Mouse (Mus musculus) heart, postnatal 0 days (tissue): ENCODE results near the gene Pmel. TPM values are rescaled to one million over a fixed set of nuclear protein-coding genes. Genes with fewer than 3 reads are reported as not detected.

Experiments used
- ATAC-seq: fragments of 200-750 bp; cut with Nextera tagmentation; 2 replicates; pipeline ENCODE4 v1.8.0; 2017; ENCODE audit warnings: low read depth, moderate number of reproducible peaks, moderate library complexity; ENCODE audit not compliant: insufficient read depth
- DNase-seq: peaks from one replicate; pipeline ENCODE4 v3.0.0-alpha.2; 2016; ENCODE audit warnings: low spot score
- H3K27ac ChIP-seq: fragments of 300-500 bp; sonication (generic); 2 replicates; pipeline ENCODE4 v1.5.1; 2014; ENCODE audit warnings: low read depth, mild to moderate bottlenecking
- H3K27me3 ChIP-seq: fragments of 300-500 bp; sonication (generic); 2 replicates; pipeline ENCODE4 v1.6.1; 2014; ENCODE audit warnings: low read length, mixed read lengths; ENCODE audit not compliant: control insufficient read depth, insufficient read depth
- H3K36me3 ChIP-seq: fragments of 300-500 bp; sonication (generic); replicated peaks from 2 replicates; pipeline ENCODE4 v1.6.1; 2014; ENCODE audit warnings: low read length, mixed read lengths; ENCODE audit not compliant: control insufficient read depth, insufficient read depth
- H3K4me1 ChIP-seq: fragments of 300-500 bp; sonication (generic); 2 replicates; pipeline ENCODE4 v1.6.1; 2014; ENCODE audit warnings: antibody characterized with exemption; ENCODE audit not compliant: control insufficient read depth, insufficient read depth
- H3K4me2 ChIP-seq: fragments of 300-500 bp; sonication (generic); 2 replicates; pipeline ENCODE4 v1.6.1; 2014; ENCODE audit warnings: low read depth, mild to moderate bottlenecking, low read length, moderate library complexity
- H3K4me3 ChIP-seq: fragments of 300-500 bp; sonication (generic); 2 replicates; pipeline ENCODE4 v1.5.1; 2014; ENCODE audit warnings: low read depth, low read length
- H3K9ac ChIP-seq: fragments of 300-500 bp; sonication (generic); replicated peaks from 2 replicates; pipeline ENCODE4 v1.6.1; 2014; ENCODE audit warnings: low read depth, low read length, mixed read lengths
- H3K9me3 ChIP-seq: fragments of 300-500 bp; sonication (generic); replicated peaks from 2 replicates; pipeline ENCODE4 v1.6.1; 2016; ENCODE audit warnings: low read length; ENCODE audit not compliant: control insufficient read depth
- CTCF ChIP-seq: IDR thresholded peaks from 2 replicates; pipeline ENCODE4 v1.5.1; 2016; ENCODE audit warnings: antibody characterized with exemption, control low read depth, low read depth
- EP300 ChIP-seq: IDR thresholded peaks from 2 replicates; pipeline ENCODE4 v1.6.1; 2016; ENCODE audit warnings: antibody characterized with exemption, low read depth
- WGBS: fragments of 180-500 bp; shearing (Covaris S2); extraction: QIAGEN DNeasy Blood & Tissue Kit; methylation state at CpG from one replicate; pipeline ENCODE4 v1.1.7; 2014; 5-methylcytosine and 5-hydroxymethylcytosine counted together
- polyA plus RNA-seq: library from polyadenylated mRNA; unstranded; fragments of >200 nt; fragmentation: Nextera tagmentation; extraction: Ambion mirVana; gene quantifications from 2 replicates; pipeline ENCODE4 v1.2.1, GENCODE M21; 2015
- total RNA-seq: library from RNA; depleted of rRNA; stranded (reverse); fragments of >200 nt; gene quantifications from 2 replicates; pipeline ENCODE4 v1.2.3, GENCODE M21; 2014; ENCODE audit warnings: low replicate concordance

The Pmel gene
- total and polyA plus RNA-seq, 2 experiments from 2014 or later, result 2.0 to 23.2 TPM

DNA sequence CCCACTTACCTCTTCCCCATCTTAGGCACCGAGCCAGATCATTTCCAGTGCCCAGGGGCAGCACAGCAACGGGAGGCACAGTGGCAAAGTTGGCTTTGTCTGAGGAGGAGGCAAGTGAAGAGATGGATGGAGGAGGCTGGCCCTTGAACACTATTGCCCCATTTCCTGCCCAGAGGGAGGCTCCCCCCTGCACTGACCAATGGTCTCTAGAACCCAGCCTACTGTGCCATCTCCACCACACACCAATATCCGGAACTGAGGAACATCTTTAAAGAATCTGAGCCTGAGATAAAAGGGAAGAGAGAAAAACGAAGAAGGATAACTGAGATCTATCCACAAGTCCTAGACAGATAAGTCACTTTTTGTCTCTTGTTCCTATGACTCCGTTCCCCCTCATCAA lies 24.1 kb downstream of the Pmel start:
- H3K9me3 ChIP-seq, result no peaks in the 10 kb centered on the region
- no peak overlapping the region for H3K4me3 ChIP-seq
- no peak for ATAC-seq
- DNase-seq, result no peak
- no peak overlapping the region for H3K27ac ChIP-seq
- no peak overlapping the region for H3K9ac ChIP-seq
- peaks cover 23% of the 10 kb centered on the region for H3K36me3 ChIP-seq
- 73% methylated on average over 5 of the region's 5 CpGs for WGBS
- no peak overlapping the region for H3K4me2 ChIP-seq
- no peaks in the 10 kb centered on the region for H3K27me3 ChIP-seq
- TF ChIP-seq CTCF (no peak), EP300 (no peak)
- H3K4me1 ChIP-seq, result no peaks in the 10 kb centered on the region

DNA sequence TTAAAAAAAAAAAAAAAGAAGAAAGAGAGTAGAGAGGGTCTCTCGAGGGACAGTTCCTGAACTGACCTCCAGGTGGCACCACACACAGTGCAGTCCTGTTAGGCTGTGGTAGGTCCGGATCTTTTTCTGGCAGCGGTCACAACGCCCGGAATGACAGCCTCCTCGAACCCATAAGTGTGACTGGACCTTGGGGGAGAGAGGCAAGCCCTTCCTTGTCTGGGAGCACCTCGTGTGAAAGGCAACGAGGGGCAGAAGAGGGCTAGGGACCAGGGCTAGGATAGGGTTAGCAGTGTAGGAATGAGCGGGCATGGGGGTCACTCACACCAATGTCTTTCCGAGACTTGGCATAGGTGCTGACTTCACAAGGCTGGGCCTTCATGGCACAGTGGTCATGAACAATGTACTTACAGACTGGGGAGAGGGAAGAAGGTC lies 27.0 kb downstream of the Pmel start:
- H3K36me3 ChIP-seq, result peaks cover 37% of the 10 kb centered on the region
- H3K4me1 ChIP-seq, result no peaks in the 10 kb centered on the region
- no peak overlapping the region for H3K27ac ChIP-seq
- 17% methylated on average over 10 of the region's 10 CpGs for WGBS
- no peaks in the 10 kb centered on the region for H3K9me3 ChIP-seq
- ATAC-seq (peak; percentile 55; the same call in 1 of the 2 replicates), DNase-seq (peak; percentile 59)
- peak overlapping the region; percentile 20; the same call in 1 of the 2 replicates for H3K4me2 ChIP-seq
- TF ChIP-seq CTCF (peak; percentile 84), EP300 (no peak)
- H3K27me3 ChIP-seq, result no peaks in the 10 kb centered on the region
- H3K9ac ChIP-seq, result no peak overlapping the region; the same call in 1 of the 2 replicates
- no peak overlapping the region for H3K4me3 ChIP-seq

DNA sequence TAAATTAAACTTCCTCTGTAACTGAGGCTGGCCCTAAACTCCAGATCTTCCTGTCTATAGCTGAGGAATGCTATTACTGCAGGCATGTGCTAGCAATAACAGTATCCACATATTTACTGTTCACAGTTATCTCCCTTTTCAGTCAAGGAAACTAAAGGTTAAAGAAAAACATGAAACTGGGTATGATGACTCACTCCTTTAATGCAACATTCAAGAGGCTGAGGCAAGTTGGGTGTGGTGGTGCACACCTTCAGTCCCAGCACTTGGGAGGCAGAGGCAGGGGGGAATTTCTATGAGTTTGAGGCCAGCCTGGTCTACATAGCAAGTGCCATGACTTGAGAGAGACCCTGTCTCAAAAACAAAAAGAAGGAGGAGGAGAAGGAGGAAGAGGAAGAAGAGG lies 28.0 kb downstream of the Pmel start:
- no peak overlapping the region for H3K4me3 ChIP-seq
- H3K9me3 ChIP-seq, result no peaks in the 10 kb centered on the region
- H3K9ac ChIP-seq, result no peak overlapping the region
- DNase-seq, result no peak
- H3K36me3 ChIP-seq, result peaks cover 40% of the 10 kb centered on the region
- H3K27me3 ChIP-seq, result no peaks in the 10 kb centered on the region
- TF ChIP-seq CTCF (no peak), EP300 (no peak)
- H3K4me2 ChIP-seq, result no peak overlapping the region
- ATAC-seq, result no peak
- no peak overlapping the region for H3K27ac ChIP-seq
- H3K4me1 ChIP-seq, result no peaks in the 10 kb centered on the region

GRCm38 (mm10) chr10:128737435-128737834 lies 33.4 kb downstream of the Pmel start:
- H3K27ac ChIP-seq, result no peak overlapping the region
- DNase-seq (no peak), ATAC-seq (peak; percentile 36; the same call in 1 of the 2 replicates)

DNA sequence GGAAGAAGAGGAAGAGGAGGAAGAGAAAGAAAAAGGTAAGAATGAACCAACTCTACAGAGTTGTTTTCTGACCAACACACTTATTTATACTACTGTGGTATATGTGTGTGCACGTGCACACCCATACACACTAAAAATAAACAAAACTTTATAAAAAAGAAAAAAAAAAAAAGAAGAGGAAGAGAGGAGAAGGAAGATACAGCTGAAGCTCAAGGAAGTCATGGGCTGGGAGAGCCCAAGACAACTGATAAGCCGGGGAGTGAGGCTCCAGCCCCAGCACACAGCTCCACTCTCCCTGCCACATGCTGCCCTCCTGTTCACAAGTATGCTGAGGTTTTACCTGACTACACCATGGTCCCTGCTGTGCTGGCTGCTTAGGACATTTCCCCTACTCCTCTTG lies 36.3 kb downstream of the Pmel start:
- no peak overlapping the region for H3K27ac ChIP-seq
- ATAC-seq (no peak), DNase-seq (no peak)
- H3K9ac ChIP-seq, result no peak overlapping the region
- 0 out of 2 replicates have a peak, but pooled peaks cover 8% of the 10 kb centered on the region for H3K36me3 ChIP-seq
- TF ChIP-seq CTCF, result no peak
- TF ChIP-seq EP300, result no peak
- no peak overlapping the region for H3K4me3 ChIP-seq
- H3K9me3 ChIP-seq, result no peaks in the 10 kb centered on the region
- no peaks in the 10 kb centered on the region for H3K27me3 ChIP-seq
- H3K4me1 ChIP-seq, result peaks cover 21% of the 10 kb centered on the region
- no peak overlapping the region for H3K4me2 ChIP-seq
- WGBS, result 40% methylated on average over 2 of the region's 2 CpGs

More at GRCm38 (mm10) chr10:128737435-128737834, 33.4 kb downstream of the Pmel start:
- Histone ChIP-seq H3K4me2 (peak overlapping the region; percentile 51; the same call in 1 of the 2 replicates), H3K4me1 (peaks cover 4% of the 10 kb centered on the region; the same call in 1 of the 2 replicates), H3K27me3 (no peaks in the 10 kb centered on the region), H3K9me3 (no peaks in the 10 kb centered on the region), H3K9ac (no peak overlapping the region), H3K36me3 (peaks cover 21% of the 10 kb centered on the region; the same call in 1 of the 2 replicates), H3K4me3 (no peak overlapping the region)
- WGBS, result 6% methylated on average over 15 of the region's 15 CpGs
- TF ChIP-seq CTCF, result no peak
- TF ChIP-seq EP300, result no peak

DNA sequence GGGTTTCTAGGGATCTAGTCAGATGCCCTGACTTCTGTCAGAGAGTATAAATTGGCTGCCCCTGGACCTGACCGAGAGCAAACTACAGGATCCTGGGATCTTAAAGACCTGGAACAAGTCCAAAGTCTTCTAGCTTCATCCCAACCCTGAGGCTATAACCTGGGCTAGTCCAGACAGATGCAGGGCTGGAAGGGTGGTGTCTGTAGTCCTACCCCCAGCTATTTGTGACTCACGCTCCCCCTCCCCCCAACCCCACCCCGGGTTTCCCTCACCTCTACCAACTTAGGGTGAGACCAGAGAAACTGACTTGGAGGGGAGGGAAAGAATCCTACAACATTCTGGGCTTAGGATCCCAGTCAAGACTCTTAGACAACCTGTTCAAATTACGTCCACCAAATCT lies 38.6 kb downstream of the Pmel start:
- ATAC-seq, result no peak
- H3K9ac ChIP-seq, result peak overlapping the region; percentile 71
- DNase-seq, result no peak

More for the DNA sequence above, 38.6 kb downstream of the Pmel start:
- H3K4me1 ChIP-seq, result peaks cover 22% of the 10 kb centered on the region
- no peaks in the 10 kb centered on the region for H3K36me3 ChIP-seq
- H3K4me3 ChIP-seq, result peak overlapping the region; percentile 68
- H3K27ac ChIP-seq, result no peak overlapping the region
- H3K27me3 ChIP-seq, result no peaks in the 10 kb centered on the region
- 21% methylated on average over 4 of the region's 4 CpGs for WGBS
- TF ChIP-seq EP300, result no peak
- TF ChIP-seq CTCF, result no peak
- H3K4me2 ChIP-seq, result peak overlapping the region; percentile 88
- H3K9me3 ChIP-seq, result no peaks in the 10 kb centered on the region
